Mouse (Mus musculus) heart, postnatal 10 days (tissue): Measurements from ENCODE around the gene Gm10309. TPM values are rescaled to one million over a fixed set of nuclear protein-coding genes. Genes with fewer than 3 reads are reported as not detected.

Source experiments
- total RNA-seq, 2 experiments: library from RNA; stranded (reverse); gene quantifications; 2 replicates each; pipeline ENCODE4 v1.2.3; 2021

Gene Gm10309
- total RNA-seq, 2 experiments from 2014 or later, result not detected

Other genes starting within 250 kb of the Gm10309 start
- 100 to 1,000 TPM; 222 to 225 TPM for gene Epas1, start 248.5 kb upstream of the Gm10309 start, total RNA-seq